In genomic region chr11:22857705-22858440, GRCm38 (mm10) we compare ENCODE assay signal across 8 mouse cellular contexts. TPM values are rescaled to one million over a fixed set of nuclear protein-coding genes. Genes with fewer than 3 reads are reported as not detected.
A peak's percentile ranks its signal among the peaks of the same experiment; 100 is the strongest.
DNase-seq lines count a peak whose midpoint lies in the region; ATAC-seq and TF ChIP-seq lines count a peak whose summit lies in the region.

No protein-coding gene starts in this region.

- H3K79me2 ChIP-seq in MEL (ENCODE audit: control insufficient read depth, insufficient read depth, low read length, poor library complexity), result peaks cover 60% of the 10 kb centered on the region

- peak; percentile 47 to 53 for DNase-seq in heart, adult 18-20 months
- no peak for DNase-seq in heart, postnatal 4 days
- peak; percentile 74 for DNase-seq in MEL (ENCODE audit: low read depth, low spot score)
- DNase-seq in neural tube, embryonic 11.5 days (ENCODE audit: low spot score), result peak; percentile 34
- DNase-seq in adipocyte (ENCODE audit: low spot score), result no peak
- DNase-seq in gastrocnemius, postnatal 14 days, result no peak

- 29% methylated on average over 25 of the region's 25 CpGs for WGBS in heart, embryonic 14.5 days
- WGBS in liver, embryonic 12.5 days (ENCODE audit: insufficient replicate concordance), result 9% methylated on average over 25 of the region's 25 CpGs
- WGBS in neural tube, embryonic 11.5 days, result 20% methylated on average over 25 of the region's 25 CpGs

- no peak for ATAC-seq in heart, embryonic 14.5 days (ENCODE audit: insufficient number of reproducible peaks, insufficient read depth, low FRiP score, low read depth)
- no peak for ATAC-seq in liver, embryonic 12.5 days
- no peak for ATAC-seq in neural tube, embryonic 11.5 days (ENCODE audit: insufficient read depth, low FRiP score, low TSS enrichment)

- peak overlapping the region; percentile 85 for H3K9ac ChIP-seq in MEL (ENCODE audit: control insufficient read depth, low read depth, low read length, poor library complexity, severe bottlenecking)
- H3K9ac ChIP-seq in heart, embryonic 14.5 days (ENCODE audit: low read length), result peak overlapping the region; percentile 84
- peak overlapping the region; percentile 83 for H3K9ac ChIP-seq in liver, embryonic 12.5 days
- H3K9ac ChIP-seq in neural tube, embryonic 11.5 days (ENCODE audit: low read length), result no peak overlapping the region

- peaks cover 2 to 31% of the 10 kb centered on the region in 2 experiments; a peak in 3 of 4 replicates for H3K36me3 ChIP-seq in MEL (ENCODE audit: control insufficient read depth in 1 of 2, insufficient read depth in 2 of 2, low read length in 2 of 2)
- H3K36me3 ChIP-seq in heart, embryonic 14.5 days (ENCODE audit: control insufficient read depth, insufficient read depth, low read length), result no peaks in the 10 kb centered on the region
- peaks cover 2% of the 10 kb centered on the region; the same call in 1 of the 2 replicates for H3K36me3 ChIP-seq in liver, embryonic 12.5 days
- H3K36me3 ChIP-seq in neural tube, embryonic 11.5 days (ENCODE audit: control insufficient read depth, insufficient read depth, low read length), result no peaks in the 10 kb centered on the region

- peak overlapping the region; percentile 70 to 98 for H3K4me3 ChIP-seq in MEL (ENCODE audit: control insufficient read depth in 1 of 2, insufficient read depth in 1 of 2, low read depth in 2 of 2, low read length in 2 of 2)
- H3K4me3 ChIP-seq in heart, embryonic 14.5 days (ENCODE audit: control insufficient read depth in 1 of 2, insufficient read depth in 1 of 2, low read depth in 1 of 2, low read length in 2 of 2), result peak overlapping the region; percentile 83 to 96
- peak overlapping the region; percentile 73 for H3K4me3 ChIP-seq in liver, embryonic 12.5 days
- H3K4me3 ChIP-seq in neural tube, embryonic 11.5 days (ENCODE audit: low read depth, low read length), result peak overlapping the region; percentile 65; the same call in 1 of the 2 replicates

- no peaks in the 10 kb centered on the region for H3K9me3 ChIP-seq in MEL (replicated peaks; ENCODE audit: insufficient read depth, low read length)
- no peaks in the 10 kb centered on the region for H3K9me3 ChIP-seq in heart, embryonic 14.5 days (ENCODE audit: control insufficient read depth, low read length)
- no peaks in the 10 kb centered on the region for H3K9me3 ChIP-seq in liver, embryonic 12.5 days (replicated peaks)
- no peaks in the 10 kb centered on the region for H3K9me3 ChIP-seq in neural tube, embryonic 11.5 days (ENCODE audit: control insufficient read depth, low read length)

- no peak for TF ChIP-seq RAD21 in MEL (IDR thresholded peaks at IDR 0.05; ENCODE audit: low read depth, low read length)

- peak overlapping the region; percentile 99 for H3K4me2 ChIP-seq in heart, embryonic 14.5 days (ENCODE audit: low read length)
- H3K4me2 ChIP-seq in liver, embryonic 12.5 days, result peak overlapping the region; percentile 90
- peak overlapping the region; percentile 99 for H3K4me2 ChIP-seq in neural tube, embryonic 11.5 days (ENCODE audit: low read depth)

- peak; percentile 3 to 27; a peak in 2 of 4 replicates for TF ChIP-seq EP300 in MEL (IDR thresholded peaks at IDR 0.05; ENCODE audit: low read depth in 1 of 2, low read length in 2 of 2)

- H3K4me1 ChIP-seq in MEL (ENCODE audit: control insufficient read depth in 1 of 2, insufficient read depth in 2 of 2, low read length in 2 of 2), result peaks cover 28 to 29% of the 10 kb centered on the region in 2 experiments
- peaks cover 11 to 15% of the 10 kb centered on the region in 2 experiments for H3K4me1 ChIP-seq in heart, embryonic 14.5 days (ENCODE audit: control insufficient read depth in 2 of 2, insufficient read depth in 2 of 2, low read length in 2 of 2)
- H3K4me1 ChIP-seq in liver, embryonic 12.5 days, result peaks cover 64% of the 10 kb centered on the region
- peaks cover 6% of the 10 kb centered on the region; the same call in 1 of the 2 replicates for H3K4me1 ChIP-seq in neural tube, embryonic 11.5 days (ENCODE audit: control insufficient read depth, insufficient read depth, low read length)

- H3K27ac ChIP-seq in MEL (ENCODE audit: control insufficient read depth, low read depth, low read length), result peak overlapping the region; percentile 59
- no peak overlapping the region for H3K27ac ChIP-seq in heart, embryonic 14.5 days (replicated peaks in 1 of 2; ENCODE audit: control insufficient read depth in 1 of 2, insufficient read depth in 1 of 2, low read depth in 2 of 2, low read length in 2 of 2)
- H3K27ac ChIP-seq in liver, embryonic 12.5 days, result peak overlapping the region; percentile 61; the same call in 1 of the 2 replicates
- no peak overlapping the region for H3K27ac ChIP-seq in neural tube, embryonic 11.5 days (ENCODE audit: low read depth, low read length)

- H3K27me3 ChIP-seq in MEL (ENCODE audit: control insufficient read depth in 1 of 2, insufficient read depth in 2 of 2, low read length in 2 of 2), result no peaks in the 10 kb centered on the region
- H3K27me3 ChIP-seq in heart, embryonic 14.5 days (ENCODE audit: control insufficient read depth, insufficient read depth, low read length), result peaks cover 6% of the 10 kb centered on the region; the same call in 1 of the 2 replicates
- peaks cover 12% of the 10 kb centered on the region for H3K27me3 ChIP-seq in liver, embryonic 12.5 days (replicated peaks)
- peaks cover 45% of the 10 kb centered on the region for H3K27me3 ChIP-seq in neural tube, embryonic 11.5 days (ENCODE audit: control insufficient read depth, insufficient read depth, low read length)

- peak in 1 of 2 experiments; percentile 32; a peak in 1 of 4 replicates for TF ChIP-seq POLR2A in MEL (IDR thresholded peaks at IDR 0.05; ENCODE audit: control insufficient read depth in 1 of 2, insufficient read depth in 1 of 2, low read depth in 1 of 2, low read length in 2 of 2, poor library complexity in 1 of 2)

- no peak for TF ChIP-seq CTCF in MEL (IDR thresholded peaks at IDR 0.05 in 2 of 3, conservative IDR thresholded peaks at IDR 0.05 in 1 of 3; ENCODE audit: control insufficient read depth in 1 of 3, insufficient read depth in 1 of 3, low read depth in 2 of 3, low read length in 3 of 3, poor library complexity in 1 of 3, severe bottlenecking in 1 of 3)

- intact Hi-C loops in gastrocnemius, postnatal 14 days (cut with DNase I; ENCODE audit: low total_unique reads), result no loop called here

TF ChIP-seq in MEL, 35 proteins besides CTCF, POLR2A, EP300 and RAD21:
- peak; percentile 80 for TF ChIP-seq MXI1 (IDR thresholded peaks at IDR 0.05; ENCODE audit: low read depth, low read length)
- TF ChIP-seq ZNF384 (IDR thresholded peaks at IDR 0.05; ENCODE audit: low read depth, low read length), result no peak
- 0 out of 2 replicates have a peak, but pooled peaks have one; percentile 10 for TF ChIP-seq HCFC1 (IDR thresholded peaks at IDR 0.05; ENCODE audit: low read depth, low read length)
- peak; percentile 87 for TF ChIP-seq MAX (IDR thresholded peaks at IDR 0.05; ENCODE audit: low read length)
- peak; percentile 80 for TF ChIP-seq MYC (IDR thresholded peaks at IDR 0.05; ENCODE audit: low read depth, low read length)
- TF ChIP-seq TBP (IDR thresholded peaks at IDR 0.05; ENCODE audit: low read depth, low read length), result 0 out of 2 replicates have a peak, but pooled peaks have one; percentile 22
- TF ChIP-seq MEF2A (IDR thresholded peaks at IDR 0.05; ENCODE audit: extremely low read depth, insufficient replicate concordance, low read depth, low read length, poor library complexity, severe bottlenecking), result no peak
- TF ChIP-seq USF2 (IDR thresholded peaks at IDR 0.05; ENCODE audit: borderline replicate concordance in 1 of 2, insufficient read depth in 1 of 2, low read depth in 1 of 2, low read length in 2 of 2), result no peak
- TF ChIP-seq RCOR1 (IDR thresholded peaks at IDR 0.05; ENCODE audit: low read depth, low read length), result peak; percentile 61; the same call in 1 of the 2 replicates
- no peak; the same call in 1 of the 2 replicates for TF ChIP-seq ZMIZ1 (IDR thresholded peaks at IDR 0.05; ENCODE audit: low read depth, low read length)
- TF ChIP-seq KAT2A (conservative IDR thresholded peaks at IDR 0.05; ENCODE audit: low read depth, low read length), result no peak
- TF ChIP-seq MAFK (IDR thresholded peaks at IDR 0.05; ENCODE audit: borderline replicate concordance, low read depth, low read length), result no peak
- 0 out of 2 replicates have a peak, but pooled peaks have one; percentile 34 for TF ChIP-seq TCF12 (IDR thresholded peaks at IDR 0.05; ENCODE audit: low read depth, low read length)
- TF ChIP-seq CHD1 (IDR thresholded peaks at IDR 0.05; ENCODE audit: low read depth, low read length), result peak; percentile 83; the same call in 1 of the 2 replicates
- peak; percentile 51; the same call in 1 of the 2 replicates for TF ChIP-seq UBTF (IDR thresholded peaks at IDR 0.05; ENCODE audit: borderline replicate concordance, insufficient read depth, low read depth, low read length)
- peak; percentile 69 for TF ChIP-seq SIN3A (IDR thresholded peaks at IDR 0.05; ENCODE audit: low read length)
- peak; percentile 66; the same call in 1 of the 2 replicates for TF ChIP-seq GATA1 (IDR thresholded peaks at IDR 0.05; ENCODE audit: low read depth, low read length)
- TF ChIP-seq MAZ (IDR thresholded peaks at IDR 0.05; ENCODE audit: low read depth, low read length), result no peak

RNA-seq across cellular contexts. Expression of gene B3gnt2, which starts 2.9 kb away (rescaled TPM):
- 1 to 10 TPM; 2.4 to 5.9 TPM for total RNA-seq in heart, adult 18-20 months (2021)
- 1 to 10 TPM; 7.4 to 8.1 TPM for total RNA-seq in heart, postnatal 4 days (2021)
- 36.7 and 36.8 TPM in 2 replicates for total RNA-seq in MEL (2012; rRNA removed)
- 10 to 100 TPM in 1 of 2 experiments, not detected in 1; 66.4 TPM for polyA plus RNA-seq in MEL (2012; ENCODE audit: insufficient read depth in 1 of 2, insufficient read length in 2 of 2, low read depth in 1 of 2, low replicate concordance in 2 of 2, missing spikeins in 1 of 2)
- polyA plus RNA-seq in heart, embryonic 14.5 days (2014; fragmentation: Nextera tagmentation; extraction: Ambion mirVana), result 5.0 and 7.9 TPM in 2 replicates
- 4.8 and 5.5 TPM in 2 replicates for polyA plus RNA-seq in liver, embryonic 12.5 days (2016; fragmentation: Nextera tagmentation; extraction: Ambion mirVana)
- polyA plus RNA-seq in neural tube, embryonic 11.5 days (2014; fragmentation: Nextera tagmentation; extraction: Ambion mirVana), result 2.0 and 2.1 TPM in 2 replicates
- 1 to 10 TPM; 4.4 to 5.7 TPM for total RNA-seq in gastrocnemius, postnatal 14 days (2021)

Comparison
In these comparisons a context has a peak if more than half of its experiments do, and no peak if none do; other contexts are left out.
1. DNase-seq: peak in heart, adult 18-20 months (2 of 2), MEL (single experiment) and neural tube, embryonic 11.5 days (single experiment); none in heart, postnatal 4 days (single experiment), adipocyte (single experiment) and gastrocnemius, postnatal 14 days (single experiment).
2. H3K27ac ChIP-seq: peak in MEL (single experiment) and liver, embryonic 12.5 days (single experiment); none in heart, embryonic 14.5 days (0 of 2) and neural tube, embryonic 11.5 days (single experiment).
3. Peak in every context shown above with its lines, with median percentiles within 50 percentile points of each other: H3K4me3 ChIP-seq and H3K4me2 ChIP-seq.